Mouse (Mus musculus) liver, embryonic 11.5 days (tissue): ENCODE measurements around the gene Bhlhe40. TPM values are rescaled to one million over a fixed set of nuclear protein-coding genes. Genes with fewer than 3 reads are reported as not detected.

Experiments used
- ATAC-seq: fragments of 200-750 bp; cut with Nextera tagmentation; replicated peaks from 2 replicates; pipeline ENCODE4 v1.8.0; 2017; ENCODE audit warnings: moderate number of reproducible peaks, mild to moderate bottlenecking, moderate TSS enrichment, moderate library complexity; ENCODE audit not compliant: low FRiP score
- DNase-seq: peaks from one replicate; pipeline ENCODE4 v3.0.0-alpha.2; 2017; ENCODE audit warnings: low spot score
- H3K27ac ChIP-seq: fragments of 300-500 bp; sonication (generic); 2 replicates; pipeline ENCODE4 v1.5.1; 2014; ENCODE audit warnings: mild to moderate bottlenecking, low read depth, low read length, control low read depth
- H3K27me3 ChIP-seq: fragments of 300-500 bp; sonication (generic); replicated peaks from 2 replicates; pipeline ENCODE4 v1.6.1; 2014; ENCODE audit warnings: low read length, mixed read lengths; ENCODE audit not compliant: control insufficient read depth, insufficient read depth
- H3K36me3 ChIP-seq: fragments of 300-500 bp; sonication (generic); 2 replicates; pipeline ENCODE4 v1.6.1; 2014; ENCODE audit warnings: mild to moderate bottlenecking, low read length, moderate library complexity, mixed read lengths; ENCODE audit not compliant: control insufficient read depth, insufficient read depth
- H3K4me1 ChIP-seq: fragments of 300-500 bp; sonication (generic); replicated peaks from 2 replicates; pipeline ENCODE4 v1.6.1; 2014; ENCODE audit warnings: low read length, mixed read lengths; ENCODE audit not compliant: control insufficient read depth, insufficient read depth
- H3K4me2 ChIP-seq: fragments of 300-500 bp; sonication (generic); 2 replicates; pipeline ENCODE4 v1.6.1; 2014; ENCODE audit warnings: mild to moderate bottlenecking, control low read depth, moderate library complexity
- H3K4me3 ChIP-seq: fragments of 300-500 bp; sonication (generic); 2 replicates; pipeline ENCODE4 v1.5.1; 2014; ENCODE audit warnings: low read depth, low read length, control low read depth
- H3K9ac ChIP-seq: fragments of 300-500 bp; sonication (generic); 2 replicates; pipeline ENCODE4 v1.6.1; 2014; ENCODE audit warnings: low read depth, low read length, control low read depth
- H3K9me3 ChIP-seq: fragments of 300-500 bp; sonication (generic); 2 replicates; pipeline ENCODE4 v1.6.1; 2016; ENCODE audit warnings: low read length, inconsistent platforms, mixed read lengths; ENCODE audit not compliant: control insufficient read depth
- WGBS: fragments of 180-500 bp; shearing (Covaris S2); extraction: QIAGEN DNeasy Blood & Tissue Kit; methylation state at CpG from one replicate; pipeline ENCODE4 v1.1.7; 2014; 5-methylcytosine and 5-hydroxymethylcytosine counted together
- polyA plus RNA-seq: library from polyadenylated mRNA; unstranded; fragments of >200 nt; fragmentation: Nextera tagmentation; extraction: Ambion mirVana; gene quantifications from 2 replicates; pipeline ENCODE4 v1.2.1, GENCODE M21; 2014

The Bhlhe40 gene
- polyA plus RNA-seq, 1 experiment from 2014 or later = 8.9 TPM

DNA sequence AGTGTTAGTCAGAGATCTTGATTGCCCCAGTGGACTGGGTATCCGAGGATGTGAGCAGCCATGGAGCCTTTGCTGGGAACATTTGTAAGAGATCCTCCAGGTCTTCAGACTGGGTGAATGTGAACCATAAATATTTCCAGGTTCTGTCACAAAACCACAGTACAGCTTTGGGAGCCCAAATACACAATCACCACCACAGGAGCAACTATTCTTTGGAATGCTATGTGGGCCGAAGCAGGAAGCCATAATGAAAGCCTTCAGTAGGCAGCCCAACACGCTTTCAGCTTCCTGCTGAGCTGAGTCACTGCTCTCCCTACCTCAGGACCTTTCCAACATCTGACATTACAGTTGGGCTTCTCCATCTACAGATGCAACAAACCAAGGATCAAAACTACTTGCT, 32.6 kb downstream of the Bhlhe40 start:
- no peak for ATAC-seq
- Histone ChIP-seq H3K9me3 (no peaks in the 10 kb centered on the region), H3K4me1 (peaks cover 10% of the 10 kb centered on the region), H3K27ac (no peak overlapping the region), H3K27me3 (no peaks in the 10 kb centered on the region), H3K4me2 (no peak overlapping the region), H3K9ac (no peak overlapping the region), H3K4me3 (no peak overlapping the region), H3K36me3 (no peaks in the 10 kb centered on the region)
- no peak for DNase-seq
- WGBS = 67% methylated on average over 3 of the region's 3 CpGs

DNA sequence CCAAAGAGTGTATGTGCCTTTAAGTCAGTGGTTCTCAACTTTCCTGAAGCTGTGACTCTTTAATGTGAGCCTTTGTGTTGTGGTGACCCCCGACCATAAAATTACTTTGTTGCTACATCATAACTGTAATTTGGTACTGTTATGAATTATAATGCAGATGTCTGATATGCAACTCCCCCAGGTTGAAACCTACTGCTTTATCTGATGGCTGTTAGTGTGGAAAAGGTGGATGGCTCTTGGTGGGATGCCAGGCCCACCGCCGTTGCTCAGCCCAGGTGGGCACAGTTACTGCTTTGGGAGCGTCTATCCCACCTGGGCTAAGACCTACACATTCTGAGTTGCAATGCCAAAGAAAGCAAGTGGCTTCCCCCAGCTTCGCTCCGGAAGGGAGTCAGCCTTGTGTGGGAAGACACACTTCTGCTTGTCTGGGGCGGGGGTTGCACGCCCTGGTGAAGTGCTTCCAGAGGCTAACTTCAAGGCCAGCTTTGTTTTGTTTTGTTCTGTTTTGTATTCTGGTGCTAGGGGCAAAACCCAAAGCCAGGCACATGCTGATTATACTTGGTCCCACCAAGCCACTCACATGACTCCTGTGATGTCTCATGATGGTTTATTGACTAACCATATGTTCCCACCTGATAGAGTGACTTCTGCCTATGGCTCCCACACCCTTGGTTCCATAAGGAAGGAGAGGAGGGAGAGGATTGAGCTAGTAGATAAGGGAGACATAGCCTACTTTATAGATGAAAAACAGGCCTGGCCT, 34.7 kb downstream of the Bhlhe40 start:
- Histone ChIP-seq H3K27ac (no peak overlapping the region; the same call in 1 of the 2 replicates), H3K4me2 (no peak overlapping the region), H3K27me3 (no peaks in the 10 kb centered on the region), H3K36me3 (no peaks in the 10 kb centered on the region), H3K9me3 (no peaks in the 10 kb centered on the region), H3K9ac (no peak overlapping the region), H3K4me3 (no peak overlapping the region), H3K4me1 (peaks cover 8% of the 10 kb centered on the region)
- no peak for DNase-seq
- no peak for ATAC-seq
- WGBS = 69% methylated on average over 8 of the region's 8 CpGs

DNA sequence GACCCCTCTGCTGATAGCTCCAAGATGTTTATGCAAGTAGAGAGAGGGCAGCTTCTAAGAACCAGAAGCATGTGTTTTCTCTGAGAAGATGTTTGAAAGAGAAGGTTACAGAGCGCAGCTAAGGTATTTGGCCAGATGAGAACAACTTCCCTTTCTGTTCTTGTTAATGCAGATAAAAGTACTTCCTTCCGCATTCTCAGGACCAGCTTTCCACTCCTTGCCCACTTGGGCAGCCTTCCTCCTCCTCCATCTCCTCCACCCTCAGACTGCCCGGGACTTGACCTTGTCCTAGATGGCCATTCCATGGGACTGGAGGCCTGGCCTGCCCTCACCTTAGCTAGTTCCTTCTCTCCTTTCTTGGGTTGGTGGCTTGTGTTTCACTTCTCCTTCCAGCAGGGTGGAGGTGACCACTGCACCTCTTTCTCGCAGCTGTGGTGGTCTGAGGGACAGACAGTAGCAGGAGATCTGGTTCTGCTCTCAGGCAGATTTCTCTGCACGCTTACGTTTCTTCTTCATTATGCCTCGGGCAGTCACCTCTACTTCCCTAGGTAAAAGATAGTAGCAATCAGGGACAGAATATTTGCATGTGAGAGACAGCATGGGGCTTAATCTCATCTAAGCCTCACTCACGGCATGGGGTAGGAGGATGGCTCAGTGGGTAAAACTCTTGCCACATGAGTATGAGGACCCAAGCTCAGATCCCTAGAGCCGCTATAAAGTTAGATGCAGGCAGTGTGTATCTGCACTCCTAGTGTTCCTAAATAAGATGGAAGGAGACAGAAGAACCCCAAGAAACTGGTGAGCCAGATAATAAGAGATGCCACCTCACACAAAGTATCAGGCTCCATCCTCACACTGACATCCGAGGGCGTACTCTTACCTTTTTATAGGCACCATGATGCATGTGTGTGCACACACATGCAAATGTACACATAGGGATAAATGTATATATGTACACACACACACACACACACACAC, 35.7 kb downstream of the Bhlhe40 start:
- DNase-seq (no peak), ATAC-seq (no peak)
- Histone ChIP-seq H3K9ac (no peak overlapping the region), H3K4me3 (no peak overlapping the region), H3K27me3 (no peaks in the 10 kb centered on the region), H3K36me3 (no peaks in the 10 kb centered on the region), H3K4me1 (peaks cover 14% of the 10 kb centered on the region), H3K9me3 (no peaks in the 10 kb centered on the region), H3K4me2 (no peak overlapping the region), H3K27ac (no peak overlapping the region; the same call in 1 of the 2 replicates)
- 56% methylated on average over 11 of the region's 11 CpGs for WGBS

DNA sequence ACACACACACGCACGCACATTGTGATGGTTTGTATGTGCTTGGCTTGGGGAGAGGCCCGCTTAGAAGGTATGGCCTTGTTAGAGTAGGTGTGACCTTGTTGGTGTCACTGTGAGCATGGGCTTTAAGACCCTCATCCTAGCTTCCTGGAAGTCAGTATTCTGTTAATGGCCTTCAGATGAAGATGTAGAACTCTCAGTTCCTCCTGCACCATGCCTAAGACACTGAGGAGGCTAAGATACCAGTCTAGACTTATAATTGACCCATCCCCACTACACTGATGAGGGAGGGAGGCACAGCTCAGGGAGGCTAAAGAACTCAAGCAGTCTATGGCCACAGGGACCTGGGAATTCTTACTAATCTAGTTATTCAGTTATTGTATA, 36.4 kb downstream of the Bhlhe40 start:
- H3K9me3 ChIP-seq = no peaks in the 10 kb centered on the region
- DNase-seq = no peak

DNA sequence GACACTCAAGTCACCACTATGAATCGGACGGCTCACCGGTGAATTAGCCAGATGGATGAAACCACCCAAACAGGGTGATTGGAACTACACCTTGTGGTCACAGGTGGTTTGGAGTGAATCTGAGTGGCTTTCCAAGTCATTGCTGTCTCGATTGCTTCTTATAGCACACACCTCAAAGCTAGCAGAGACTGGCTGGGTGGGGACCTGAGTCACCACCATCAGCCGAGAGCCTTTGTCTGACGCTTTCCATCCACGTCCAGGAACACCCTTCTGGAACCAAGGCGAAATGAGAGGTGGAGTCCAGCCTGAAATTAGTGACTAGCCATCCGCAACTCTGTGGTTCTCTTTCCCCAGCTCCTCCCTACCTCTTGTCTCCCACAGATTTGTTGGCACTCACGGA, 36.9 kb downstream of the Bhlhe40 start:
- Histone ChIP-seq H3K4me1 (peaks cover 14% of the 10 kb centered on the region), H3K4me2 (no peak overlapping the region), H3K4me3 (no peak overlapping the region), H3K9ac (no peak overlapping the region), H3K9me3 (no peaks in the 10 kb centered on the region), H3K27ac (no peak overlapping the region), H3K27me3 (no peaks in the 10 kb centered on the region), H3K36me3 (no peaks in the 10 kb centered on the region)
- WGBS = 84% methylated on average over 10 of the region's 10 CpGs
- ATAC-seq (no peak), DNase-seq (no peak)

More for the DNA sequence above, 36.4 kb downstream of the Bhlhe40 start:
- no peaks in the 10 kb centered on the region for H3K27me3 ChIP-seq
- 84% methylated on average over 3 of the region's 3 CpGs for WGBS
- no peak overlapping the region for H3K9ac ChIP-seq
- ATAC-seq = no peak
- H3K36me3 ChIP-seq = no peaks in the 10 kb centered on the region
- peaks cover 14% of the 10 kb centered on the region for H3K4me1 ChIP-seq
- H3K4me2 ChIP-seq = no peak overlapping the region
- no peak overlapping the region for H3K27ac ChIP-seq
- no peak overlapping the region for H3K4me3 ChIP-seq

DNA sequence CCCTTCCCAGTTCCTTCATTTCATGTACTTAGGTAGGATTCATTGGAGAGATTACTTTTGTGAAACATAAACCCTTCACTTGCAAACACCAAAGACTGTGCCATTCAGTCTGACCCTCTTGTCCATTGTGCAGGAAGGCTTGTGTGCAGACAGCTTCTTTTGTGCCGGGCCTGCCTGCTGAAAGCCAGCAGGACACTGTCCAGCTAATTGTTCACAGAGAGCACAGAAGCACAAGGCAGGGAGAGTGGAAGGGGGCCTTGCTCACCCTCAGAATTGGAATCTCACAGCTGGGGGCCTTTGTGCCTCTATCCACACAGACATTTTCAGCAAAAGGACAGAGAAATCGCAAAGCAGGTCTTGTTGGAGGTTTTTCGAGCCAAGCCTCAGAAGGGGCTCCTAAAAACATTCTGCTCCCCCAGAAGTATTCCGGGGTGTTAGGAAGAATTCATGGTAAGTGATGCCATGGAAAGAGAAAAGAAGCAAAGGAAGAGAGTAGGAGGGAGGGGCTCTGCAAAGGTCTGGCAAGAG, 38.0 kb downstream of the Bhlhe40 start:
- no peak for ATAC-seq

DNA sequence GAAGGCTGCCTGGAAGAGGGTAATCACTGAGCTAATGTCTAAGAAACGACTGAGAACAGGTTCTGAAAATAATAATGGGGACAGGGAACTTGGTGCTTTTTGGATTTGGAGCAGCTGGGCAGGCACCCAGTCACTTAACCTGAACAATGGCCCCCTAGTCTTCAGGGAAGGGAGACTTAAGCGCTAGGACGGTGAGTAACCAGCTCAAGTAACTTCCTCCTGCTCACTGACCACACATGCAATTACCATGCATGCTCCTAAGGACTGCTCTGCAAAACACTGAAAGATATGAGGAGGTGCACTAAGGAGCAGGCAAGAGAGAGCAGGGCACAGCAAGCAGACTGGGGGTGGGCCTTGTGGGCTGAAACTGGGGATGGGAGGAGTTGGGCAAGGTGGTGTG, 39.2 kb downstream of the Bhlhe40 start:
- Histone ChIP-seq H3K4me3 (no peak overlapping the region), H3K9ac (no peak overlapping the region), H3K9me3 (no peaks in the 10 kb centered on the region), H3K27ac (no peak overlapping the region), H3K27me3 (no peaks in the 10 kb centered on the region), H3K36me3 (no peaks in the 10 kb centered on the region), H3K4me2 (no peak overlapping the region), H3K4me1 (peaks cover 23% of the 10 kb centered on the region)
- DNase-seq = no peak
- ATAC-seq = no peak
- WGBS = 47% methylated on average over 3 of the region's 3 CpGs

More for the DNA sequence above, 38.0 kb downstream of the Bhlhe40 start:
- Histone ChIP-seq H3K27me3 (no peaks in the 10 kb centered on the region), H3K4me2 (no peak overlapping the region), H3K36me3 (no peaks in the 10 kb centered on the region), H3K27ac (no peak overlapping the region), H3K9me3 (no peaks in the 10 kb centered on the region), H3K4me3 (no peak overlapping the region), H3K4me1 (peaks cover 14% of the 10 kb centered on the region), H3K9ac (no peak overlapping the region)
- WGBS = 76% methylated on average over 4 of the region's 4 CpGs
- no peak for DNase-seq

DNA sequence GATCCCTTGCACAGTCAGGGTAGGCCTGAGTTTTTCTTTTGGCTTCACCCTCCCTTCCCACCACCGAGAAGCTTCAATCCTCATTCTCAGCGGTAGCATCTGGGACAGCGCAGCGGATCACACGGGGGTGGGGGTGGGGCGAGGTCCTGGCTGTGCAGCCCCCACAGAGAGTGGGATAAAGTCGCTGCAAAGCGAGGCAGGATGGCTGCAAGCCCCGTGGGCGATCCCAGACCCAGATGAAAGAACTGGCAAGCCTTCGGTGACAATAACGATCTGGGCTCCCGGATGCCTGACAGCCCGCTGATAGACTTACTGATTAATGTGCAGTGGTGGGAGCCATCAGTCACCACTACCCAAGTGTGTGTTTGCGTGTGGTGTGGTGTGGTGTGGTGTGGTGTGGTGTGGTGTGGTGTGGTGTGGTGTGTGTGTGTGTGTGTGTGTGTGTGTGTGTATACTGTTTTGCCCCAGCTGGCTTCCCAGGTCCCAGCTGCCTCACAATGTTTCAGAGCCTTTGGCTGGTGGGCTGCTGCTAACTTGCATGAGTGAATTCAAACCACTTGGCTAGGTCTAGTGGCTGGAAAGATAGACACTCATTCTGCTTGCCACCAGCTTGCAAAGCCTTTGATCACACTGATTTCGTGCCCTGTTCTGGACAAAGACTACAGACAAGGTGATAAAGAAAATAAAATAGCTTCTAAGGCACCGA, 40.4 kb downstream of the Bhlhe40 start:
- Histone ChIP-seq H3K27ac (no peak overlapping the region), H3K27me3 (no peaks in the 10 kb centered on the region), H3K4me2 (peak overlapping the region; percentile 49), H3K36me3 (no peaks in the 10 kb centered on the region), H3K9ac (0 out of 2 replicates have a peak overlapping the region, but pooled peaks have one; percentile 36), H3K9me3 (no peaks in the 10 kb centered on the region), H3K4me3 (no peak overlapping the region), H3K4me1 (peaks cover 20% of the 10 kb centered on the region)
- 32% methylated on average over 17 of the region's 17 CpGs for WGBS
- DNase-seq = no peak
- no peak for ATAC-seq
